Mouse (Mus musculus) G1E (cell line): Measurements from ENCODE around the gene Abi2. TPM values are rescaled to one million over a fixed set of nuclear protein-coding genes. Genes with fewer than 3 reads are reported as not detected.

Experiments
- ATAC-seq: 2 replicates; pipeline ENCODE4 v1.8.0; 2016; ENCODE audit warnings: mild to moderate bottlenecking; ENCODE audit not compliant: insufficient number of reproducible peaks, poor library complexity, low FRiP score, severe bottlenecking; ENCODE audit errors: extremely low read depth
- DNase-seq: peaks from one replicate; pipeline ENCODE4 v3.0.0; 2012; ENCODE audit warnings: low spot score
- H3K27me3 ChIP-seq: 2 replicates; pipeline ENCODE4 v1.6.1; 2012; ENCODE audit warnings: mild to moderate bottlenecking, low read length, inconsistent platforms; ENCODE audit not compliant: insufficient read depth
- H3K36me3 ChIP-seq: replicated peaks from 2 replicates; pipeline ENCODE3; 2012; ENCODE audit warnings: mild to moderate bottlenecking, inconsistent platforms
- H3K4me1 ChIP-seq: 2 replicates; pipeline ENCODE4 v1.6.1; 2012; ENCODE audit warnings: low read depth, low read length, inconsistent platforms, mixed read lengths; ENCODE audit not compliant: insufficient read depth
- H3K4me3 ChIP-seq: 2 replicates; pipeline ENCODE4 v1.5.1; 2012; ENCODE audit warnings: low read depth, mild to moderate bottlenecking, inconsistent platforms, low read length, moderate library complexity, mixed read lengths
- H3K9me3 ChIP-seq: replicated peaks from 2 replicates; pipeline ENCODE4 v1.6.1; 2012; ENCODE audit warnings: inconsistent platforms
- CTCF ChIP-seq: IDR thresholded peaks from 2 replicates; pipeline ENCODE4 v1.5.1; 2012; ENCODE audit warnings: low read depth, low read length, inconsistent platforms, mixed read lengths
- GATA1 ChIP-seq: IDR thresholded peaks from 2 replicates; pipeline ENCODE4 v1.6.1; 2012; ENCODE audit warnings: borderline replicate concordance, low read length, inconsistent platforms, mixed read lengths
- GATA2 ChIP-seq: IDR thresholded peaks from 2 replicates; pipeline ENCODE4 v1.6.1; 2012; ENCODE audit warnings: low read depth, low read length, inconsistent platforms, borderline replicate concordance
- POLR2AphosphoS5 ChIP-seq: IDR thresholded peaks from 2 replicates; pipeline ENCODE4 v1.6.1; 2012; ENCODE audit warnings: low read depth, low read length, inconsistent platforms; ENCODE audit not compliant: insufficient replicate concordance
- TAL1 ChIP-seq: conservative IDR thresholded peaks from 2 replicates; pipeline ENCODE4 v1.6.1; 2012; ENCODE audit warnings: low read depth, low read length, inconsistent platforms, mixed read lengths
- polyA plus RNA-seq: library from polyadenylated mRNA; stranded (reverse); fragments of >175 nt; gene quantifications from 2 replicates; pipeline ENCODE4 v1.2.3, GENCODE M21; 2012
- total RNA-seq, 2 experiments: library from RNA; stranded (forward) in 1 of 2; stranded (reverse) in 1 of 2; fragments of 200-1000 nt in 1 of 2; fragments of >200 nt in 1 of 2; fragmentation: Nextera tagmentation in 1 of 2; gene quantifications; 2 replicates each; pipeline ENCODE4 v1.2.3; 2014 to 2017

Abi2 gene
- total and polyA plus RNA-seq, 3 experiments: 34.0 to 102 (median 44.2) TPM

DNA sequence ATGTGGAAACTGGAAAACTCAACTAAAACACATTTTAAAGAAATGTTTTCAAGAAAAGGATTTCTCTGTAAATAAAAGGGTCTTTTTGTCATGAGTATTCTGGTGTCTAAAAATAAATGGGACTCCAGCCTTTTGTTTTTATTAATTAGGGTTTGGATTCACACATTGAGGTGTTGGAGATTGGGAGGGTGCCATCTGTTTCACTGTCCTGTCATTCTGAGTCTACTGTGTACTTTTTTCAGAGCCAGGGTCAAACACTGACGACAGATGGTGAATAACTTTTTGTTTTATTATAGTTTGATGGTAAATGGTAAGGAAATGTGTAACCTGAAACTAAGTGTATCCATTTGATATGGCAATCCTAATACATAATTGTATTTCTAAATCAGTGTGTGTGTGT is 72.1 kb downstream of the Abi2 start:
- ATAC-seq: no peak
- no peak for DNase-seq
- H3K36me3 ChIP-seq: peaks cover 17% of the 10 kb centered on the region
- H3K27me3 ChIP-seq: no peaks in the 10 kb centered on the region
- no peak overlapping the region for H3K4me3 ChIP-seq
- no peaks in the 10 kb centered on the region for H3K9me3 ChIP-seq
- H3K4me1 ChIP-seq: no peaks in the 10 kb centered on the region
- TF ChIP-seq GATA1: no peak

DNA sequence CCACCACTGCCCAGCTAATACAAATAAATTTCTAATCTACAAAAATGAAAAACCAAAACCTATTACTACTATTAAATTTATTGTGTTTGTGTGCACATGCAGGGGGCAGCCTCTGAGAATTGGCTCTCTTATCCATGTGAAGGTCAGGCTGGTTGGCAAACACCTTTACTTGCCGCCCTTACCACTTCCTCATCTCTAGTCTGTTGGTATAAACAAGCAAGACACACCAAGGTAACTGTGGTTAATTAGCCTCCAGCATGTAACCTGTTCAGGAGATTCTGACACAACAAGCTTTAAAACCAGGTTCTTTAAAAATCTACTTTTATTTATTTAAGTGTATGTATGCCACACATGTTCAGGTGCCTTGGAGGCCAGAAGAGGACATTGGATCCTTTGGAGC is 73.5 kb downstream of the Abi2 start:
- TF ChIP-seq GATA1 (no peak), TAL1 (no peak), POLR2AphosphoS5 (no peak), CTCF (no peak), GATA2 (no peak)
- Histone ChIP-seq H3K9me3 (no peaks in the 10 kb centered on the region), H3K36me3 (peaks cover 6% of the 10 kb centered on the region), H3K4me3 (no peak overlapping the region), H3K4me1 (no peaks in the 10 kb centered on the region), H3K27me3 (no peaks in the 10 kb centered on the region)
- DNase-seq (no peak), ATAC-seq (no peak)

DNA sequence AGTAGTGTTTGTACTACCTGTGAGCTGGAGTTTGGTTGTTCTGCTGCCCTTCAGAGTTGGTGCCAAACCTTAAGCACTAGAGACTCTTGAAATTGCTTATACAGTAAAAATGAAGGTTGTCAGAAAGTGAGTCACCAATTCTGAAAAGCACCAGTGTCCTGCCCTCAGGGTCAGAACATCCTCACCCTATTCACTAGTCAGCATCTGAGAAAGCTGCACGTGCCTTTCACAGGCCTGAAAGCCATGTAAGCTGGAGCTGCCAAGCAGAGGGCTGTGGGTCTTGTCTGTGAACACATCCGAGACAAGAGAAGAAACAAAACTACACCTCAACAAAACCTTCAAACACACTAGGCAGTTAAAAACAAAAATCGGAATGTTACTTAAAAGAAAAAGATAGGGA is 76.2 kb downstream of the Abi2 start:
- Histone ChIP-seq H3K4me1 (no peaks in the 10 kb centered on the region), H3K27me3 (no peaks in the 10 kb centered on the region), H3K4me3 (no peak overlapping the region), H3K9me3 (no peaks in the 10 kb centered on the region), H3K36me3 (peaks cover 2% of the 10 kb centered on the region)
- TF ChIP-seq GATA2 (no peak), TAL1 (no peak), GATA1 (no peak), CTCF (no peak), POLR2AphosphoS5 (no peak)
- DNase-seq: no peak
- no peak for ATAC-seq

DNA sequence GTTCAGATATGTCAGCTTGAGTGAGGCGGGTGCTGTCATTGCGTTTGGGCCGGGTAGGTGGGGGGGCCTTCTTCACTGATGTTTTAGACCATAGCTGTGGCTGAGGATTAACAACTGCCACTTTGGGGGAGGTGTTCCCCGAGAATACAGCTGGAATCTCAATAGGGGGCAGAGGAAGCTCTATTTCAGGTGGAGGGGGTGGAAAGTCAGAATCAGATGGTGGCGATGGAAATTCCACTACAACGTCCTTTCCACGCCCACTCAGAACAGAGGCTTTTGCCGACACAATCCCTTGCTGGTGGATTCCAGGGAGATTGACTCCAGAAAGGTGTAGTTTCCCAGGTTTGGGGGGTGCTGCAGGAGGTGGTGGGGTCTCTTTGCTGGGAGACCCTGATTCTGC is 79.2 kb downstream of the Abi2 start:
- no peaks in the 10 kb centered on the region for H3K4me1 ChIP-seq
- no peak for DNase-seq
- no peaks in the 10 kb centered on the region for H3K36me3 ChIP-seq
- no peak for TF ChIP-seq CTCF
- TF ChIP-seq POLR2AphosphoS5: no peak
- no peak for TF ChIP-seq TAL1
- TF ChIP-seq GATA1: no peak
- TF ChIP-seq GATA2: no peak
- ATAC-seq: no peak
- H3K4me3 ChIP-seq: no peak overlapping the region
- H3K27me3 ChIP-seq: no peaks in the 10 kb centered on the region
- H3K9me3 ChIP-seq: no peaks in the 10 kb centered on the region

DNA sequence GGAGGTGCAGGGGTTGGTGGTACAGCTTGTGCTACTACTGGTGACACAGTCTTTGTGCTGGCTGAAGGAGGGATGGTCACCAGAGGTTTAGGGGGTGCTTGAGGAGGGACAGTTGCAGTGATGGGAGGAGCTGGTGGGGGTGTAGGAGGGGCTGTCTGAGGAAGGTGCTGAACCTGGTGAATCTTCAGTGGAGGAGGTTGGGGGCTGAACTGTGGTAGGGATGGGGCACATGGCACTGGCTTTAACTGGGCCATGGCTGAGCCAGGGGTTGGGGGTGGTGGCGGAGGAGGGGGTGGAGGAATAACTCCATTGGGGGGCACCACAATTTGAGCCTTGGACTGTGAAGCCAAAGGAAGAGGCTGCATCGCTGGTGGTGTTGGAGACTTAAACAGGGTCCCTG is 80.2 kb downstream of the Abi2 start:
- Histone ChIP-seq H3K36me3 (no peaks in the 10 kb centered on the region), H3K4me3 (no peak overlapping the region), H3K9me3 (no peaks in the 10 kb centered on the region), H3K27me3 (no peaks in the 10 kb centered on the region), H3K4me1 (no peaks in the 10 kb centered on the region)
- ATAC-seq (no peak), DNase-seq (no peak)
- TF ChIP-seq GATA1 (no peak), CTCF (no peak), GATA2 (no peak), POLR2AphosphoS5 (no peak), TAL1 (no peak)

DNA sequence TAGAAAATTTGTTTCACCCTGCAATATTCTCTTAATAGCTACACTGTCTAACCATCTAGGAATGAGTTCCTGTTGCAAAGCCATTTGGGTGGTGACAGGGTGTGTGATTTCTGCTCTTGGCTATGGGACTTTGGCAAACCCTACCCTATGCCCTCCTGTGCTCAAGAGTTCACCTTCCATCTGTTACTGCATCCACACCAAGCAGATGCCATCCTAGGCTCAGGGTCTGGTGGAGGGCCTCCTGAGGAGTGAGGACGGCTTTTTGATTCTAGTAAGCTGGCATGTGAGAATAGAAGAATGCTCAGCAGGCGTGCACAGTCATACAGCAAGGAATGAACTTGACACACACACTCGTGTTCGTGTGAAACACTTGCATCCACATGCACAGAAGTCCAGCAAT is 81.1 kb downstream of the Abi2 start:
- H3K4me1 ChIP-seq: no peaks in the 10 kb centered on the region
- no peak for ATAC-seq
- TF ChIP-seq POLR2AphosphoS5 (no peak), CTCF (no peak), TAL1 (no peak), GATA2 (no peak), GATA1 (no peak)
- no peaks in the 10 kb centered on the region for H3K27me3 ChIP-seq
- H3K9me3 ChIP-seq: no peaks in the 10 kb centered on the region
- no peak for DNase-seq
- H3K36me3 ChIP-seq: no peaks in the 10 kb centered on the region
- H3K4me3 ChIP-seq: no peak overlapping the region

DNA sequence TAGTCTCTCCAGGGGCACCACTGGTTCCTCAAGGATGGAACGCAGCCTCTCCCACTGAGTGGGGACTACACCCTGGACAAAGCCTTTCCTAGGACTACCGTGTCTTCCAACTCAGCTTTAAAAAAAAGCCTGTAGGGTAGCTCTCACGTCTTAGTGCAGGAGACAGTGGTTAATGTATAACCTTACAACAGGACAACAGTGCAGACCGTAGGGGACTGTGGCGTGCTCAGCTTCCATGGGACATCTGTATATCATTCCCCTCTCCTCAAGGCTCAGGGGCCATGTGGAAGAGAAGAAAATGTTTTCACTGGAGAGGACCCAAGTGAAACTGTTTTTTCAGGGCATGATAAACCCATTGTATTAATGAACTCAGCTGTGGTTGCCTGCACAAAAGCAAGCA is 83.0 kb downstream of the Abi2 start:
- ATAC-seq (no peak), DNase-seq (no peak)
- no peaks in the 10 kb centered on the region for H3K4me1 ChIP-seq
- TF ChIP-seq GATA2 (no peak), POLR2AphosphoS5 (no peak), TAL1 (no peak), CTCF (no peak), GATA1 (no peak)
- H3K36me3 ChIP-seq: no peaks in the 10 kb centered on the region
- no peak overlapping the region for H3K4me3 ChIP-seq
- H3K9me3 ChIP-seq: no peaks in the 10 kb centered on the region
- H3K27me3 ChIP-seq: no peaks in the 10 kb centered on the region
